Mouse (Mus musculus): ENCODE results near the gene Mast4. TPM values are rescaled to one million over a fixed set of nuclear protein-coding genes. Genes with fewer than 3 reads are reported as not detected.

Mast4 gene
- polyA plus RNA-seq, 2 experiments: 0.71 to 1.5 TPM

DNA sequence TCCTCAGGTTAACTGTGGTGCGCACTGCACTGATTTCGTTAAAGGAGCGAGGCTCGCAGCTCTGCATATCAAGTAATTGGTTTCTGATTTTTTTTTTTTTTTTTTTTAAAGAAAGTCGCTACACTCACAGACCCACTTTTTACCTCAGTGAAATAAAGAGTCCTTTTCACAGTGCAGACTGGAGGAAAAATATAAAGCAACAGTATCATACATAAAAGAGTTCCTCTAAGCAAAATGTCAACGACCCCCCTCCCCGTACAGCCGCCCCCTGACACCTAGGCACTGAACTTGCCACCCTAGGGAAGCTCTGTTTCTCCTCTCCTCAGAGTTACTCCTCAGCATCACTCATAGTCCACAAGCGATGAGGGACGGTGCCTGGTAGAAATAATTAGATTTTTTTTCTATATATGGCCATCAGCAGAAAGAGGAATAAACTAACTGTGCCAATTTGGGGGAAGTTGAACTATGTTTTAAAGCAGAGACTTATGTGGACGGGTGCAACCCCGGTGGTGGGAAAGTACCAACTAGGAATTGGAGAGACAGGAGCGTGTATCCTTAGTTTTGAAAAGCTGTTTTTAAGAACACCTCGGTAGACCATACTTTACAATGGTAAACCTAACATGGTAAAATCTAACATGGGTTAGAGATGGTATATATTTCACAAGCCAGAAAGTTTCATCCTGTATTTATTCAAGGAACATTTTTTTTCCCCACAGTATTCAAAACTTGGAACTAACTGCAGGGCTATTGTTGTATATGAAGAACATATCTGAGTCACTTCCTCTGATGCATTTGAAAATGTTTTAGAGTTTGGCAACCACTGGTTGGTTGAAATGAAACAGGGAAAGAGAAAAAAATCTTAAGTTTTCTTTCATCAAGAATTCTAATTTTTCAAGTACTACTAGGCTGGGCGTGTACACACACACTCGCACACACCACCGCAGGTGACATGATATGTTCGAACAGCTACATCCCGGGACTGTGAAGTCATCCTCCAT, 375.7 kb downstream of the Mast4 start:
- H3K27me3 ChIP-seq (ENCODE audit: control insufficient read depth, insufficient read depth, low read length): no peaks in the 10 kb centered on the region
- no peaks in the 10 kb centered on the region for H3K9me3 ChIP-seq (ENCODE audit: control insufficient read depth, low read length)
- H3K36me3 ChIP-seq (replicated peaks; ENCODE audit: control insufficient read depth, insufficient read depth, low read depth): no peaks in the 10 kb centered on the region
- 56% methylated on average over 19 of the region's 19 CpGs for WGBS (ENCODE audit: insufficient replicate concordance)
- H3K4me2 ChIP-seq (ENCODE audit: low read depth): no peak overlapping the region
- DNase-seq (ENCODE audit: low read depth in 3 of 3, low spot score in 3 of 3) (no peak), ATAC-seq (ENCODE audit: insufficient read depth) (no peak)
- TF ChIP-seq EP300 (IDR thresholded peaks at IDR 0.05; ENCODE audit: low read depth) (no peak), CTCF (IDR thresholded peaks at IDR 0.05; ENCODE audit: low read depth) (no peak)
- no peak overlapping the region for H3K4me3 ChIP-seq (ENCODE audit: insufficient read depth in 1 of 2, low read depth in 2 of 2, low read length in 2 of 2)
- no peak overlapping the region for H3K27ac ChIP-seq
- no peak overlapping the region for H3K9ac ChIP-seq (replicated peaks)
- H3K4me1 ChIP-seq (replicated peaks; ENCODE audit: control insufficient read depth in 2 of 2, insufficient read depth in 2 of 2, low read length in 1 of 2): no peaks in the 10 kb centered on the region

DNA sequence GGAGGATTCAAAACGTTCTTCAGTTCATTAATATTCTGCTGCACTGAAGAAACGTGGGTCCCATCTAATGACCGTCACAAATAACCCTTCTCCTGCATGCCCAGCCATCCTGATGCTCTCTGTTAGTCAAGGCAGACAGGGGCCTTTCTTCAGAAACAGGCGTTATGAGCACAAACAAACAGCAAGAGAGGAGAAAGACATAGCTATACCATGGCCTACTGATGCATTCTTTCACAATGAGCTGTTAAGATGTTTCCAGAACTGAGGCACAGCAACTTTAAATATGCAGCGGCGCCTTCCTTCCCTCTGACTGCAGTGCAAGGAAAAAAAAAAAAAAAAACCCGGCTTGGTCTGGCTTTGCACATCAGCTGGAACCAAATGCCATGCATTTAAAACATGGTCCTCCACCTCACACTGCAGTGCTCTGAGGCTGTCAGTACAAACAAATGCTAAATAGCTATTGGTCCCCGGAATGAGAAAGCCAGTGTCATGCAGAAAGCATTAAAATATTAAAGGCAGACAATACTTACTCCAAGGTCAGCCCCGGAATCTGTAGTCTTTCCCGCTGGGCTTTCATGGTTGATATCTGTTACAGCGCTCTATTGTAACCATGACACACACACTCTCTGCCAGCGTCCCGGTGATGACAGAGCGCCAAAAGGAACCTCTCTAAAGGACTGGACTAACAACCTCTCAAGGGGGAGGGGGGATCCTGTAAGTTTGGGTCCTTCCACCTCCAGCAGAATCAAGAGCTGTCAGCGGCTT, 376.6 kb downstream of the Mast4 start:
- Histone ChIP-seq H3K4me3 (ENCODE audit: insufficient read depth in 1 of 2, low read depth in 2 of 2, low read length in 2 of 2) (no peak overlapping the region), H3K9me3 (ENCODE audit: control insufficient read depth, low read length) (no peaks in the 10 kb centered on the region), H3K4me2 (ENCODE audit: low read depth) (no peak overlapping the region), H3K9ac (replicated peaks) (no peak overlapping the region), H3K4me1 (replicated peaks; ENCODE audit: control insufficient read depth in 2 of 2, insufficient read depth in 2 of 2, low read length in 1 of 2) (no peaks in the 10 kb centered on the region), H3K27me3 (ENCODE audit: control insufficient read depth, insufficient read depth, low read length) (no peaks in the 10 kb centered on the region), H3K36me3 (replicated peaks; ENCODE audit: control insufficient read depth, insufficient read depth, low read depth) (no peaks in the 10 kb centered on the region), H3K27ac (no peak overlapping the region)
- WGBS (ENCODE audit: insufficient replicate concordance): 37% methylated on average over 15 of the region's 15 CpGs
- TF ChIP-seq EP300 (IDR thresholded peaks at IDR 0.05; ENCODE audit: low read depth) (no peak), CTCF (IDR thresholded peaks at IDR 0.05; ENCODE audit: low read depth) (no peak)
- no peak for ATAC-seq (ENCODE audit: insufficient read depth)
- no peak for DNase-seq (ENCODE audit: low read depth in 3 of 3, low spot score in 3 of 3)

- Histone ChIP-seq H3K36me3 (replicated peaks; ENCODE audit: control insufficient read depth, insufficient read depth, low read depth) (no peaks in the 10 kb centered on the region), H3K9ac (replicated peaks) (no peak overlapping the region), H3K27me3 (ENCODE audit: control insufficient read depth, insufficient read depth, low read length) (no peaks in the 10 kb centered on the region), H3K27ac (no peak overlapping the region), H3K4me3 (ENCODE audit: insufficient read depth in 1 of 2, low read depth in 2 of 2, low read length in 2 of 2) (no peak overlapping the region), H3K4me1 (replicated peaks; ENCODE audit: control insufficient read depth in 2 of 2, insufficient read depth in 2 of 2, low read length in 1 of 2) (no peaks in the 10 kb centered on the region), H3K4me2 (ENCODE audit: low read depth) (no peak overlapping the region), H3K9me3 (ENCODE audit: control insufficient read depth, low read length) (no peaks in the 10 kb centered on the region)
- DNase-seq (ENCODE audit: low read depth in 3 of 3, low spot score in 3 of 3) (no peak), ATAC-seq (ENCODE audit: insufficient read depth) (no peak)
- TF ChIP-seq EP300 (IDR thresholded peaks at IDR 0.05; ENCODE audit: low read depth) (no peak), CTCF (IDR thresholded peaks at IDR 0.05; ENCODE audit: low read depth) (no peak)
- 53% methylated on average over 2 of the region's 2 CpGs for whole genome bisulfite sequencing (ENCODE audit: insufficient replicate concordance)
Measured at GRCm38 (mm10) chr13:102955506-102955905, 378.8 kb downstream of the Mast4 start.

- 76% methylated on average over 7 of the region's 7 CpGs for WGBS (ENCODE audit: insufficient replicate concordance)
Measured at GRCm38 (mm10) chr13:102949756-102950155, 384.5 kb downstream of the Mast4 start.

GRCm38 (mm10) chr13:102948966-102949365, 385.3 kb downstream of the Mast4 start:
- no peak for TF ChIP-seq EP300 (IDR thresholded peaks at IDR 0.05; ENCODE audit: low read depth)
- TF ChIP-seq CTCF (IDR thresholded peaks at IDR 0.05; ENCODE audit: low read depth): no peak
- DNase-seq (ENCODE audit: low read depth in 3 of 3, low spot score in 3 of 3) (no peak), ATAC-seq (ENCODE audit: insufficient read depth) (no peak)
- Histone ChIP-seq H3K4me3 (ENCODE audit: insufficient read depth in 1 of 2, low read depth in 2 of 2, low read length in 2 of 2) (no peak overlapping the region), H3K4me2 (ENCODE audit: low read depth) (no peak overlapping the region), H3K9ac (replicated peaks) (no peak overlapping the region), H3K36me3 (replicated peaks; ENCODE audit: control insufficient read depth, insufficient read depth, low read depth) (no peaks in the 10 kb centered on the region), H3K4me1 (replicated peaks; ENCODE audit: control insufficient read depth in 2 of 2, insufficient read depth in 2 of 2, low read length in 1 of 2) (no peaks in the 10 kb centered on the region), H3K9me3 (ENCODE audit: control insufficient read depth, low read length) (no peaks in the 10 kb centered on the region), H3K27ac (no peak overlapping the region), H3K27me3 (ENCODE audit: control insufficient read depth, insufficient read depth, low read length) (no peaks in the 10 kb centered on the region)
- WGBS (ENCODE audit: insufficient replicate concordance): 70% methylated on average over 3 of the region's 3 CpGs

More at GRCm38 (mm10) chr13:102949756-102950155, 384.5 kb downstream of the Mast4 start:
- Histone ChIP-seq H3K9me3 (ENCODE audit: control insufficient read depth, low read length) (no peaks in the 10 kb centered on the region), H3K36me3 (replicated peaks; ENCODE audit: control insufficient read depth, insufficient read depth, low read depth) (no peaks in the 10 kb centered on the region), H3K4me2 (ENCODE audit: low read depth) (no peak overlapping the region), H3K4me3 (ENCODE audit: insufficient read depth in 1 of 2, low read depth in 2 of 2, low read length in 2 of 2) (no peak overlapping the region), H3K4me1 (replicated peaks; ENCODE audit: control insufficient read depth in 2 of 2, insufficient read depth in 2 of 2, low read length in 1 of 2) (no peaks in the 10 kb centered on the region), H3K27me3 (ENCODE audit: control insufficient read depth, insufficient read depth, low read length) (no peaks in the 10 kb centered on the region), H3K27ac (no peak overlapping the region), H3K9ac (replicated peaks) (no peak overlapping the region)
- DNase-seq (ENCODE audit: low read depth in 3 of 3, low spot score in 3 of 3): no peak
- no peak for TF ChIP-seq CTCF (IDR thresholded peaks at IDR 0.05; ENCODE audit: low read depth)
- no peak for TF ChIP-seq EP300 (IDR thresholded peaks at IDR 0.05; ENCODE audit: low read depth)
- ATAC-seq (ENCODE audit: insufficient read depth): no peak

Measured in liver, embryonic 14.5 days (tissue).